Mouse (Mus musculus) kidney, embryonic 15.5 days (tissue): ENCODE measurements around the gene Tnfsfm13. TPM values are rescaled to one million over a fixed set of nuclear protein-coding genes. Genes with fewer than 3 reads are reported as not detected.
"Not testable (repeated sequence)": the region's sequence is repeated elsewhere in the genome, so short reads cannot be mapped to it uniquely, and the experiment has no call there.

ENCODE experiments used
- ATAC-seq: fragments of 200-750 bp; cut with Nextera tagmentation; replicated peaks from 2 replicates; pipeline ENCODE4 v1.8.0; 2017; ENCODE audit warnings: moderate TSS enrichment; ENCODE audit not compliant: low FRiP score
- H3K27ac ChIP-seq: fragments of 300-500 bp; sonication (generic); 2 replicates; pipeline ENCODE4 v1.5.1; 2015; ENCODE audit warnings: mild to moderate bottlenecking, inconsistent platforms
- H3K27me3 ChIP-seq: fragments of 300-500 bp; sonication (generic); 2 replicates; pipeline ENCODE4 v1.6.1; 2015; ENCODE audit warnings: inconsistent platforms
- H3K36me3 ChIP-seq: fragments of 300-500 bp; sonication (generic); 2 replicates; pipeline ENCODE4 v1.6.1; 2015; ENCODE audit warnings: inconsistent platforms
- H3K4me1 ChIP-seq: fragments of 300-500 bp; sonication (generic); 2 replicates; pipeline ENCODE4 v1.6.1; 2015; ENCODE audit warnings: inconsistent platforms
- H3K4me2 ChIP-seq: fragments of 300-500 bp; sonication (generic); 2 replicates; pipeline ENCODE4 v1.6.1; 2015; ENCODE audit warnings: moderate library complexity, mild to moderate bottlenecking, inconsistent platforms
- H3K4me3 ChIP-seq: fragments of 300-500 bp; sonication (generic); replicated peaks from 2 replicates; pipeline ENCODE4 v1.5.1; 2015; ENCODE audit warnings: mild to moderate bottlenecking, inconsistent platforms
- H3K9ac ChIP-seq: fragments of 300-500 bp; sonication (generic); 2 replicates; pipeline ENCODE4 v1.6.1; 2015; ENCODE audit warnings: mild to moderate bottlenecking, inconsistent platforms
- H3K9me3 ChIP-seq: fragments of 300-500 bp; sonication (generic); replicated peaks from 2 replicates; pipeline ENCODE4 v1.6.1; 2016; ENCODE audit warnings: inconsistent platforms
- WGBS: fragments of 180-500 bp; shearing (Covaris S2); methylation state at CpG from one replicate; pipeline ENCODE4 v1.1.7; 2015; ENCODE audit warnings: mixed read lengths; 5-methylcytosine and 5-hydroxymethylcytosine counted together
- polyA plus RNA-seq: library from polyadenylated mRNA; unstranded; fragments of >200 nt; fragmentation: Nextera tagmentation; extraction: Ambion mirVana; gene quantifications from 2 replicates; pipeline ENCODE4 v1.2.1, GENCODE M21; 2015

Tnfsfm13 gene
- polyA plus RNA-seq, 1 experiment from 2014 or later, result 7.0 TPM

DNA sequence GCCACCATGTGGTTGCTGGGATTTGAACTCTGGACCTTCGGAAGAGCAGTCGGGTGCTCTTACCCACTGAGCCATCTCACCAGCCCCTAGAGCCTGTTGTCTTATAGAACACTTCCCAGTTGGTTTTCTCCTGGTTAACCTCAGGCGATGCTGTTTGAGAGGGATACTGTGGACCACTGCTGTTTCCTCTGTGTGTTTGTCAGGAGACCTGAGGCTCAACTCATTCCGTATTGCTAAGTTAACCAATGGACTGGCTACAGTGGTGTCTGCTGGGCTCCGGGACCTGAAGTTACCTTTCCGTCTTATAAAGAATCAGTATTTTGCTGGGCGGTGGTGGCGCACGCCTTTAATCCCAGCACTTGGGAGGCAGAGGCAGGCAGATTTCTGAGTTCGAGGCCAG lies 7.0 kb upstream of the Tnfsfm13 start:
- H3K27ac ChIP-seq, H3K4me2 ChIP-seq, H3K9me3 ChIP-seq, H3K4me1 ChIP-seq, H3K27me3 ChIP-seq, H3K36me3 ChIP-seq, H3K4me3 ChIP-seq, ATAC-seq, H3K9ac ChIP-seq: not testable (repeated sequence)
- 94% methylated on average over 10 of the region's 10 CpGs for WGBS

DNA sequence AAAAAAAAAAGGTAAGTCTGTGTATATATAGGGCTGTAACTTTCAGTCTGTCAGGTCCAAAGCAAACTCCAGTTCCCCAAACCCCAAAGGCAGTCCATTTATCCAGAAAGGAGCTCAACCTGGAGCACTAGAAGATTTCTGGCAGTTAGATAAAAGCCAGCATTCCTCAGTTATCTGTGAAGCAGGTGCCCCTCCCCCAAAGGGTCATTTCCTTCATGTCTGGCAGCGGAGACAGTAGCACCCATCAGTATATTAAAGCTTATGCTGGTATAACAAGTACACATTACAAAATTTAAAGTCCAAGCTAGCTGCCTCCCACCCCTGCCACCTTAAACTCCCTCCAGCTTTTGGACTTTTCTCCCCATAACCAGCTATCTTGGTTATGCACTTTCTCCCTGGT lies 3.7 kb upstream of the Tnfsfm13 start:
- H3K9me3 ChIP-seq, result 0 out of 2 replicates have a peak, but pooled peaks cover 3% of the 10 kb centered on the region
- H3K27me3 ChIP-seq, result no peaks in the 10 kb centered on the region
- no peak overlapping the region for H3K9ac ChIP-seq
- H3K4me1 ChIP-seq, result peaks cover 18% of the 10 kb centered on the region
- H3K4me3 ChIP-seq, result no peak overlapping the region
- H3K36me3 ChIP-seq, result no peaks in the 10 kb centered on the region
- no peak overlapping the region for H3K27ac ChIP-seq
- H3K4me2 ChIP-seq, result no peak overlapping the region
- WGBS, result 39% methylated on average over 1 of the region's 1 CpGs
- no peak for ATAC-seq

DNA sequence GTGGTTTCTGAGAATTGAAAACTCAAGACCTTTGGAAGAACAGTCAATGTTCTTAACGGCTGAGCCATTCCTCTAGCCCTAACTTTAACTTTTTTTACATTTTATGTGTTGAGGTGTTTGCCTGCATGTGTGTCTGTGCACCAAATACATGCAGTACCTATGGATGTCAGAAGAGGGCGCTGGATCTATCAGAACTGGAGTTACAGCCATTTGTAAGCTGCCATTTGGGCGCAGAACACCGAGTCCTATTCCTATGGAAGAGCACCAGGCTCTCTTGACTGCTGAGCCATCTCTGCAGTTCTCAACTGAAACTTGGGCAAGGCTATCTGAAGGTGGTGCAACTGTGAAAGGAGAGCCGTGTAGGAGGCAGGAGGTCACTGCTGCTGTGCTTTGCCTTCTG lies 2.7 kb upstream of the Tnfsfm13 start:
- no peaks in the 10 kb centered on the region for H3K36me3 ChIP-seq
- peaks cover 18% of the 10 kb centered on the region for H3K4me1 ChIP-seq
- ATAC-seq, result no peak
- no peaks in the 10 kb centered on the region for H3K27me3 ChIP-seq
- H3K9me3 ChIP-seq, result 0 out of 2 replicates have a peak, but pooled peaks cover 3% of the 10 kb centered on the region
- H3K4me2 ChIP-seq, result no peak overlapping the region
- no peak overlapping the region for H3K4me3 ChIP-seq
- no peak overlapping the region for H3K9ac ChIP-seq
- H3K27ac ChIP-seq, result no peak overlapping the region
- WGBS, result 77% methylated on average over 5 of the region's 5 CpGs

DNA sequence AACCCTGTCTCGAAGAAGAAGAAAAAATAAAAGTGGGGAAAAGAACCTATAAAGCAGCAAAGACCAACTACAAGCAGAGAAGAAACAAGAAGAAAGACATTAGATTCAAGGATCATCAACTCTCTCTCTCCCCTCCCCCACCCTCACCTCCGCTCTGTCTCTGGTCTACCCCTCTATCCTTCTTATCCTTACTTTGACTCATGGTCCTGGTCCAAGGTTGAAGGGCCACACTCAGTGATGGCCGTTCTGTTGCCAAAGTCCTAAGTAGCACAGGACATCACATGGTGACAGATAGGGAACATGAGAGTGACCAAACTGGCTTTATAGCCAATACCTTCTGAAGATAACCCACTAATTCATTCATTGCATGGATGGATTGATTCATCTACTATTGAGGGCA lies 1.5 kb upstream of the Tnfsfm13 start:
- no peaks in the 10 kb centered on the region for H3K27me3 ChIP-seq
- H3K4me3 ChIP-seq, result no peak overlapping the region
- 89% methylated on average over 3 of the region's 3 CpGs for WGBS
- no peaks in the 10 kb centered on the region for H3K36me3 ChIP-seq
- peaks cover 25% of the 10 kb centered on the region for H3K4me1 ChIP-seq
- no peak for ATAC-seq
- H3K27ac ChIP-seq, result no peak overlapping the region
- H3K9ac ChIP-seq, result no peak overlapping the region
- H3K9me3 ChIP-seq, result 0 out of 2 replicates have a peak, but pooled peaks cover 3% of the 10 kb centered on the region
- H3K4me2 ChIP-seq, result no peak overlapping the region

DNA sequence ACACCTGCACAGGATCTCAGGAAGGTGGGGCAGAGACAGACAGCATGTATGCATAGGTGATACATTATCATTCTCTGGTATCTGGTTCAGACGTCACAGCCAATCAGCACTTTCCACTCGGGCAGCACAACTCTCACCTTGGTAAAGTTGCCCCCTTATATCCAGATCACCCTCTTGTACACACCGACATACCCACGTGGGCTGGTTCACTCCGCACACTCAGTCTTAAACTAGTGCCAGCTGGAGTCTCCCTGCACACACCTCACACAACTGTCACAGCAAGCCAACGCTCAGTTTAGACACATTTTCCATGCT lies 895 bp downstream of the Tnfsfm13 start:
- peak overlapping the region; percentile 91 for H3K4me2 ChIP-seq
- H3K4me1 ChIP-seq, result peaks cover 25% of the 10 kb centered on the region
- H3K27ac ChIP-seq, result peak overlapping the region; percentile 91
- no peaks in the 10 kb centered on the region for H3K36me3 ChIP-seq
- ATAC-seq, result no peak; the same call in 1 of the 2 replicates
- no peaks in the 10 kb centered on the region for H3K27me3 ChIP-seq
- 0 out of 2 replicates have a peak, but pooled peaks cover 3% of the 10 kb centered on the region for H3K9me3 ChIP-seq
- peak overlapping the region; percentile 61 for H3K4me3 ChIP-seq
- H3K9ac ChIP-seq, result peak overlapping the region; percentile 79
- 29% methylated on average over 6 of the region's 6 CpGs for WGBS

DNA sequence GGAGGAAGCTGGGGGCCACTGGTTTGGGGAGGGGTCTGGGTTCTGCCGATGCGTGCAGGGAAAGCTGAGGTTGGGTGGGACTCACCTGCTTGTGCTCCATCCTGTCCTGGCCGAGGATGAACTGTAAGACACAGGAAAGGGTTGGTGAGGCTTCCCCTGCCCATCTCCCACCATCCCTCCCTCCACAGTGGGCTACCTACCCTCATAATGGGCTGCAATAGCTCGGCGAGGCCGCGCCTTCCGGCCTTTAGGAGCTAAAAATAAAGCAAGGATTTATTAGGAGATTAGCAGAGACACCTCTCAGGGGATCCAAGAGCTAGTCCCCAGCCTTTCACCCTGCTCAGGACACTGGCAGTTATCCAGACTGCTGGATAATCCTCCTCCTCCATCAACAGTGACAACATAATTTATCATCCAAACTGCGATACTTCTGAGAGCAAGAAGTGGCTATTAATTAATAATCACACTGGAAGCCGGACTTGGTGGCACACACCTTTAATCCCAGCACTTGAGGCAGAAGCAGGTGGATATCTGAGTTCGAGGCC lies 2.4 kb downstream of the Tnfsfm13 start:
- H3K27ac ChIP-seq, result peak overlapping the region; percentile 18; the same call in 1 of the 2 replicates
- no peak overlapping the region for H3K9ac ChIP-seq
- H3K4me3 ChIP-seq, result no peak overlapping the region
- 0 out of 2 replicates have a peak, but pooled peaks cover 2% of the 10 kb centered on the region for H3K9me3 ChIP-seq
- no peaks in the 10 kb centered on the region for H3K27me3 ChIP-seq
- H3K4me1 ChIP-seq, result peaks cover 25% of the 10 kb centered on the region
- ATAC-seq, result no peak
- 53% methylated on average over 11 of the region's 11 CpGs for WGBS
- H3K36me3 ChIP-seq, result no peaks in the 10 kb centered on the region
- no peak overlapping the region for H3K4me2 ChIP-seq

DNA sequence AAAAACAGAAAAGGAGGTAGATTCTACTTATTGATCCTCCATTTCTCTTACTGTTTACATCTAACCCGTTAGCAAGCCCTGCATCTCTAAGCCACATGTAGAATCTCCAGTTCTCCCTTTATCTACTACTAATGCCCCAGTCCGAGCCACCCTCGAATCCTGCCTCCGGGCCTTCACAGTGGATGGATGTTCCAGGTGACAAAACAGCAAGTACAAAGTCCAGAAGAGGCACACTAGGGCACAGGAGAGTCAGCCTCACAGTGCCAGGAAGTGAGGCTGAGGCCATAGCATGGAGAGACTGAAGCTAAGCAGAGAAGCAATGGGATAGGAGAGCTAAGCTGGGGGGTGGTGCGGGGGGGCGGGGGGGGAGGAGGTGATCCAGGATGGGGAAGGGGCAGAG lies 3.0 kb downstream of the Tnfsfm13 start:
- Histone ChIP-seq H3K4me1 (peaks cover 25% of the 10 kb centered on the region), H3K4me3 (no peak overlapping the region), H3K36me3 (no peaks in the 10 kb centered on the region), H3K27ac (peak overlapping the region; percentile 18; the same call in 1 of the 2 replicates), H3K9me3 (no peaks in the 10 kb centered on the region), H3K4me2 (no peak overlapping the region), H3K9ac (no peak overlapping the region), H3K27me3 (no peaks in the 10 kb centered on the region)
- 86% methylated on average over 6 of the region's 6 CpGs for WGBS
- no peak for ATAC-seq

DNA sequence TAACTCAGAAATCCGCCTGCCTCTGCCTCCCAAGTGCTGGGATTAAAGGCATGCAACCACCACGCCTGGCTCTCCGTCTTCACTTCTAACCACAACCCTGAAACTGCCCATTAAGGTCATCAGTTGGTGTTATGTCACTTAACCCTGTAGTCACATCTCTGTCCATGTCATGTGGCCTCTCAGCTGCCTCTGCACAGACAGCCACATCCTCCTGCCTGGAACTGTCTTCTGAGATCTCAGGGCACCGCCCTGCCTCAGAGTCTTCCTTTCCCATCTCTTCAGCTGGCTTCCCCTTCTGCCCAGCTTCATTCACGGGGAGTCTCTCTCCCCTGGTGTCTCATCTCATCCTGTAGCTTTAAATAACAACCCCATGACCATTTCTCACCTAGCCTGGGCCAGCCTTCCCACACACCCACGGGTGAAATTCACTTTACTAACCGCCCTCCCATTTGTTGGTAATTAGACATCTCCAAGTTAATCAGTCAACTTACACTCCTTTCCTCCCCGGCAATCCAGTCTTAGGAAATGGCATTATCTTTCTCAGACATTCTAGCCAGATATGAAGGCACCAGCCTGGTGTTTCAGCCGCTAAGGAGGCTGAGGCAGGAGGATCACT lies 3.6 kb downstream of the Tnfsfm13 start:
- 65% methylated on average over 9 of the region's 9 CpGs for WGBS
- peak overlapping the region; percentile 7; the same call in 1 of the 2 replicates for H3K27ac ChIP-seq

DNA sequence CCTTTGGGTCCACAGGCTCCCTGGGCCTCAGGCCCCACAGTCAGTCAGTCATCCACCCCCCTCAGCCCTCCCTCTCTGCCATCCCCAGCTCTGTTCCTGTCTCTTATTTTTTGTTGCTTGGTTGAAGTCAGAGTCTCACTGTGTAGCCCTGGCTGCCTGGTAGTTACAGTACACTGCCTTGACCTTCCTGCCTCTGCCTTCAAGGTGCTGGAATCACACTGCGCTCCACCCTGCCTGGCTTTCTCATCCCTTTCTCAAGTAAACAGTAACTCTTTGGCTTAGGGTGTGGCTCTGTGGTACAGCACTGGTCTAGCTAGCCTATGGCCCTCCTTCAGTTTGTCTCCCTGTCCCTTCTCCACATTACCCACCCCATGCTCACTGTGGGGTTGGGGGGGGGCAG lies 6.0 kb downstream of the Tnfsfm13 start:
- Histone ChIP-seq H3K36me3 (no peaks in the 10 kb centered on the region), H3K27me3 (no peaks in the 10 kb centered on the region), H3K4me3 (no peak overlapping the region), H3K9me3 (no peaks in the 10 kb centered on the region), H3K27ac (no peak overlapping the region), H3K9ac (no peak overlapping the region), H3K4me1 (peaks cover 35% of the 10 kb centered on the region), H3K4me2 (no peak overlapping the region)
- no peak for ATAC-seq
- WGBS, result 90% methylated on average over 1 of the region's 1 CpGs

More for the DNA sequence above, 3.6 kb downstream of the Tnfsfm13 start:
- no peaks in the 10 kb centered on the region for H3K36me3 ChIP-seq
- no peaks in the 10 kb centered on the region for H3K9me3 ChIP-seq
- H3K4me1 ChIP-seq, result peaks cover 25% of the 10 kb centered on the region
- H3K4me3 ChIP-seq, result no peak overlapping the region
- H3K9ac ChIP-seq, result no peak overlapping the region
- H3K4me2 ChIP-seq, result no peak overlapping the region
- no peak for ATAC-seq
- no peaks in the 10 kb centered on the region for H3K27me3 ChIP-seq

DNA sequence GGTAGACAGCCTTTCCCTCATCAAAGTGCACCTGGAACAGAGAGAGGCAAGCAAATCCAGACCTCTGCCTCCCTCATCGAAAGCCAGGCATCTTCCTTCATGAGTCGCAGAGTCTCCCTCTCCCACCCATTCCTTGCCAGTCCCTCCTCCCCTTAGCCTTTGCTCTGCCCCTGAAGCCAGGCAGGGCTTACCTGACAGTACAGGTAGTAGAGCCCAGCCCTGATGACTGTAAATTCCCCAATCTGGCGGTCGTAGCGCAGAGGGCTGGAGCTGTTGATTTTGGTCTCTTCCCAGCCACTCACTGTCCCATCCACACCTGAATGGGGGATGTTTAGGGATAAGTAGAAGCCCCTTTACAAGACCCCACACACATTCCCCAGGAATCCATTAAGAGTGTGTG lies 8.8 kb downstream of the Tnfsfm13 start:
- Histone ChIP-seq H3K4me3 (no peak overlapping the region), H3K27ac (peak overlapping the region; percentile 7; the same call in 1 of the 2 replicates), H3K4me1 (peaks cover 33% of the 10 kb centered on the region), H3K27me3 (no peaks in the 10 kb centered on the region), H3K9me3 (no peaks in the 10 kb centered on the region), H3K36me3 (no peaks in the 10 kb centered on the region), H3K9ac (no peak overlapping the region), H3K4me2 (no peak overlapping the region)
- WGBS, result 61% methylated on average over 5 of the region's 5 CpGs
- ATAC-seq, result no peak

DNA sequence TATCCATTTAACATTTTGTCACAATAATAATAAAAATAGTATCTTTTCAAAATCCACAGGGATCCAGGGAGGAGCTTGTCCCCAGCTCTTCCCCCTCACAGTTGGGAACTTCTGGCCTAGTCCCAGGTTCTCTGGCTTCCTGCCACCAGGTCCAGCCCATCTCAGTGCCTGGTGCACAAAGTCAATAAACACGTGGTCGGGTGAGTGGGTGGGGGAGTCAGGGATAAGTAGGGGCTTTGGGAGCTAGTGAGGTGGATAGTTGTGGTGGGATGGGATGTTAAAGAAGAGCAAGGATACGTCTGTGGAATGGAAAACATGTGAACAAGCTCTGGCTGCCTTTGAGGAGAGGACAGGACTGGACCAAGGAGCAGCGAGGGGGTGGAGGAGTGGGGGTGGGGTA lies 9.5 kb downstream of the Tnfsfm13 start:
- peaks cover 35% of the 10 kb centered on the region for H3K4me1 ChIP-seq
- H3K4me2 ChIP-seq, result no peak overlapping the region
- H3K4me3 ChIP-seq, result no peak overlapping the region
- no peaks in the 10 kb centered on the region for H3K9me3 ChIP-seq
- H3K36me3 ChIP-seq, result no peaks in the 10 kb centered on the region
- peak overlapping the region; percentile 7; the same call in 1 of the 2 replicates for H3K27ac ChIP-seq
- no peak overlapping the region for H3K9ac ChIP-seq
- WGBS, result 15% methylated on average over 4 of the region's 4 CpGs
- no peak for ATAC-seq
- no peaks in the 10 kb centered on the region for H3K27me3 ChIP-seq

DNA sequence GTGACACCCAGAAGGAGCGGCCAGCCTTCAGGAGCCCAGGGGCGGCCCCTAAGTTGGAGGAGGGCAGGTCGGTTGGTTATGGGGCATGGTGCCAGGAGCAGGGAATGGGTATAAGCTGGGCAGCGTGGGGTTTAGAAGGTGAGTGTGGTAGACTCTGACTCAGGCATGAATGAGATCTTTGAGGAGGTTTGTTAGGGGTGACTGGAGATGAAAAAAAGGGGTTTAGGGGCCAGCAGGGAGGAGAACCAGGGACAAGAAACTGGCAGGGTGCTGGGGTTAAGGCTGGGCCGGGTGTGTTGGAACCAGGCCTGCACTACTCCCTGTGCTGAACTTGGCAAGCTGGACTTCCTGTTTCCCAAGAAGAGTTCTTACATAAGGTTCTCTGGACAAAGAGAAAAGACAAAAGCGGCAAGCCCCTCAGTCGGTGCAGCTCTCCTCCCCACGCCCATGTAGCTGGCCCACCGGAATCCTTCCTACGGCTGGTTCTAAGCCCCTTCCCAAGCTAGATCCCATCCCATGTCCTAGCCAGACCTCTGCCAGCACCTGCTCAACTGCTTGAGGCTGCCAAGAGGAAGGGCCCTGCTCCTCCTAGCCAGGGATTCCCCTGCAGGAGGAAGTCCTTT lies 10.3 kb downstream of the Tnfsfm13 start, which contains the start of gene Tnfsf13:
Tnfsf13 (minus strand) TSS at position 259 of the 623 bp plus-strand sequence.
- WGBS, result 73% methylated on average over 10 of the region's 10 CpGs
- Histone ChIP-seq H3K4me2 (no peak within 1 kb of the TSS), H3K27ac (peak within 1 kb of the TSS; percentile 79), H3K36me3 (no peaks in the 10 kb centered on the region), H3K9me3 (no peaks in the 10 kb centered on the region), H3K27me3 (no peaks in the 10 kb centered on the region), H3K4me3 (no peak within 1 kb of the TSS), H3K4me1 (peaks cover 41% of the 10 kb centered on the region), H3K9ac (no peak within 1 kb of the TSS)
- no peak for ATAC-seq
